Mouse (Mus musculus) testis, adult 2 months (tissue): ENCODE results near the gene Zfp423. TPM values are rescaled to one million over a fixed set of nuclear protein-coding genes. Genes with fewer than 3 reads are reported as not detected.

ENCODE experiments used
- H3K27ac ChIP-seq: fragments of 200-500 bp; 2 replicates; pipeline ENCODE4 v1.5.1; 2012; ENCODE audit warnings: low read depth, low read length; ENCODE audit not compliant: control insufficient read depth, insufficient read depth
- H3K27me3 ChIP-seq: fragments of 200-500 bp; 2 replicates; pipeline ENCODE4 v1.6.1; 2012; ENCODE audit warnings: mild to moderate bottlenecking, low read length, moderate library complexity; ENCODE audit not compliant: control insufficient read depth, insufficient read depth
- H3K36me3 ChIP-seq: fragments of 200-500 bp; 2 replicates; pipeline ENCODE4 v1.6.1; 2012; ENCODE audit warnings: mild to moderate bottlenecking, low read length; ENCODE audit not compliant: control insufficient read depth, insufficient read depth
- H3K4me1 ChIP-seq: fragments of 200-500 bp; 2 replicates; pipeline ENCODE4 v1.6.1; 2012; ENCODE audit warnings: low read length; ENCODE audit not compliant: control insufficient read depth, insufficient read depth
- H3K4me3 ChIP-seq: fragments of 200-500 bp; 2 replicates; pipeline ENCODE4 v1.5.1; 2012; ENCODE audit warnings: low read depth, mild to moderate bottlenecking, low read length, moderate library complexity, mixed read lengths; ENCODE audit not compliant: control insufficient read depth
- CTCF ChIP-seq: fragments of 200-500 bp; IDR thresholded peaks from 2 replicates; pipeline ENCODE4 v1.5.1; 2012; ENCODE audit warnings: low read depth, mild to moderate bottlenecking, inconsistent platforms, low read length, moderate library complexity; ENCODE audit not compliant: control insufficient read depth, insufficient read depth, insufficient replicate concordance
- POLR2A ChIP-seq: fragments of 200-500 bp; IDR thresholded peaks from 2 replicates; pipeline ENCODE4 v1.6.1; 2012; ENCODE audit warnings: low read depth, mild to moderate bottlenecking, inconsistent platforms, low read length, moderate library complexity; ENCODE audit not compliant: control insufficient read depth
- polyA plus RNA-seq: library from polyadenylated mRNA; depleted of rRNA; stranded (reverse); fragments of >200 nt; gene quantifications from 2 replicates; pipeline ENCODE4 v1.2.3, GENCODE M21; 2012

The Zfp423 gene
- polyA plus RNA-seq, 1 experiment, result 7.2 TPM

- TF ChIP-seq POLR2A (no peak), CTCF (no peak)
- Histone ChIP-seq H3K27me3 (no peaks in the 10 kb centered on the region), H3K27ac (no peak overlapping the region), H3K36me3 (no peaks in the 10 kb centered on the region), H3K4me3 (no peak overlapping the region), H3K4me1 (no peaks in the 10 kb centered on the region)
Measured at GRCm38 (mm10) chr8:87826013-87826660, 133.3 kb downstream of the Zfp423 start.

GRCm38 (mm10) chr8:87823172-87823571 is 136.2 kb downstream of the Zfp423 start:
- Histone ChIP-seq H3K4me1 (no peaks in the 10 kb centered on the region), H3K4me3 (no peak overlapping the region), H3K27ac (no peak overlapping the region), H3K36me3 (no peaks in the 10 kb centered on the region), H3K27me3 (no peaks in the 10 kb centered on the region)
- TF ChIP-seq CTCF (no peak), POLR2A (no peak)

DNA sequence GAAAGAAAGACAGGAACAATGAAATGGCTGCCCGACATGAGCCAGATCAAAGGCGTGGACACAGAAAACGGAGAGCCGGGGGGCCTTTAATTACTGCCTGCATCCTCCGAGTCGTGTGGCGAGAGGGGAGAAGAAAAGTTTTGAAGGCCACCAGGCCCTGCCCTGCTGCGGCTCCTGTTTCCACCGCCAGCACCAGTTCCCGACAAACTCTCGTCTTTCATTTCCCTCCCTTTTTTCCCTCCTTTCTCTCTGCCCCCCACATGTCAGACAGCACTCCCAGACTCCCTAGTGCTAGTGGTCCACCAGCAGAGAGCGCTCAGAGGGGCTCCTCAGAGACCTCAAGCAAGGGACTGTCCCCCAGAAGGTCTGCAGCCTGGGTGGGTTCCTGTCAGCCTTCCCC is 136.7 kb downstream of the Zfp423 start:
- H3K36me3 ChIP-seq, result no peaks in the 10 kb centered on the region
- TF ChIP-seq CTCF (no peak), POLR2A (no peak)
- H3K27ac ChIP-seq, result no peak overlapping the region
- no peak overlapping the region for H3K4me3 ChIP-seq
- no peaks in the 10 kb centered on the region for H3K27me3 ChIP-seq
- H3K4me1 ChIP-seq, result no peaks in the 10 kb centered on the region

GRCm38 (mm10) chr8:87822175-87822574 is 137.2 kb downstream of the Zfp423 start:
- no peak overlapping the region for H3K27ac ChIP-seq

GRCm38 (mm10) chr8:87821655-87822054 is 137.7 kb downstream of the Zfp423 start:
- Histone ChIP-seq H3K27ac (no peak overlapping the region), H3K36me3 (no peaks in the 10 kb centered on the region), H3K4me1 (no peaks in the 10 kb centered on the region), H3K4me3 (no peak overlapping the region), H3K27me3 (no peaks in the 10 kb centered on the region)
- TF ChIP-seq CTCF, result no peak
- no peak for TF ChIP-seq POLR2A

More at GRCm38 (mm10) chr8:87822175-87822574, 137.2 kb downstream of the Zfp423 start:
- Histone ChIP-seq H3K36me3 (no peaks in the 10 kb centered on the region), H3K4me3 (no peak overlapping the region), H3K27me3 (no peaks in the 10 kb centered on the region), H3K4me1 (no peaks in the 10 kb centered on the region)
- TF ChIP-seq CTCF, result no peak
- no peak for TF ChIP-seq POLR2A

GRCm38 (mm10) chr8:87819263-87819662 is 140.1 kb downstream of the Zfp423 start:
- Histone ChIP-seq H3K27ac (no peak overlapping the region), H3K4me1 (no peaks in the 10 kb centered on the region), H3K27me3 (no peaks in the 10 kb centered on the region), H3K4me3 (no peak overlapping the region), H3K36me3 (no peaks in the 10 kb centered on the region)
- no peak for TF ChIP-seq POLR2A
- TF ChIP-seq CTCF, result no peak

DNA sequence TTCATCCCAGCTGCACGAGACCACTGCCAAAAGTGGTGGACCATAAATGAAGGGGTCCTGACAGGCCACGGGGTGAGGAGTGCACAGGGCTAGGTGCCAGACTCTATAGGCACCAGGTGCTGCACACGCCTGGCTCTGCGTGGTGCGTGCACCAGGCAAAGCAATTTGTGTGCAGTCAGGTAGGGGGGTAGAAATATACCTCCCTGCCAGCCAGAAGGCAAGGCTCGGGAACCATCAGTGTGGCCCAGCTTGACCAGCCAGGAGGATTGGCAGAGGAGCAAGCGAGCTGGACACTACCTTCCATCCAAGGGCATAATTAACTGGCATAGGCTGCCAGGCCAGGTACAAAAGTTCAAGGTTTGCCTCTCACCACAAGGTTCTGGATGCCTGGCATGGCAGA is 140.9 kb downstream of the Zfp423 start:
- H3K27me3 ChIP-seq, result no peaks in the 10 kb centered on the region
- no peak overlapping the region for H3K27ac ChIP-seq
- no peaks in the 10 kb centered on the region for H3K4me1 ChIP-seq
- H3K36me3 ChIP-seq, result no peaks in the 10 kb centered on the region
- TF ChIP-seq POLR2A (no peak), CTCF (no peak)
- no peak overlapping the region for H3K4me3 ChIP-seq
